Mouse (Mus musculus): Measurements from ENCODE around the gene Ugt1a2. TPM values are rescaled to one million over a fixed set of nuclear protein-coding genes. Genes with fewer than 3 reads are reported as not detected.

Ugt1a2 gene
- total and polyA plus RNA-seq, 2 experiments from 2014 or later: not detected

- Histone ChIP-seq H3K27ac (ENCODE audit: low read depth, low read length) (no peak overlapping the region), H3K9me3 (ENCODE audit: low read length) (peaks cover 48% of the 10 kb centered on the region), H3K36me3 (ENCODE audit: insufficient read depth, low read length) (no peaks in the 10 kb centered on the region), H3K4me1 (ENCODE audit: insufficient read depth, low read length) (no peaks in the 10 kb centered on the region), H3K27me3 (ENCODE audit: insufficient read depth, low read length) (no peaks in the 10 kb centered on the region), H3K4me2 (ENCODE audit: low read depth, low read length, poor library complexity, severe bottlenecking) (no peak overlapping the region), H3K9ac (replicated peaks; ENCODE audit: low read length, poor library complexity, severe bottlenecking) (no peak overlapping the region), H3K4me3 (ENCODE audit: low read depth, low read length) (no peak overlapping the region)
- TF ChIP-seq CTCF (IDR thresholded peaks at IDR 0.05): no peak
- peak; percentile 8 for DNase-seq (ENCODE audit: low spot score)
- 69% methylated on average over 10 of the region's 10 CpGs for WGBS
- no peak for ATAC-seq (ENCODE audit: low FRiP score)
These were observed 15.3 kb downstream of the Ugt1a2 start for GRCm38 (mm10) chr1:88215466-88216380.

GRCm38 (mm10) chr1:88216551-88216950 is 16.1 kb downstream of the Ugt1a2 start:
- DNase-seq (ENCODE audit: low spot score) (peak; percentile 2), ATAC-seq (ENCODE audit: low FRiP score) (no peak)
- Histone ChIP-seq H3K27me3 (ENCODE audit: insufficient read depth, low read length) (no peaks in the 10 kb centered on the region), H3K27ac (ENCODE audit: low read depth, low read length) (no peak overlapping the region), H3K9ac (replicated peaks; ENCODE audit: low read length, poor library complexity, severe bottlenecking) (no peak overlapping the region), H3K36me3 (ENCODE audit: insufficient read depth, low read length) (no peaks in the 10 kb centered on the region), H3K4me3 (ENCODE audit: low read depth, low read length) (no peak overlapping the region), H3K4me1 (ENCODE audit: insufficient read depth, low read length) (no peaks in the 10 kb centered on the region), H3K9me3 (ENCODE audit: low read length) (peaks cover 45% of the 10 kb centered on the region), H3K4me2 (ENCODE audit: low read depth, low read length, poor library complexity, severe bottlenecking) (no peak overlapping the region)
- WGBS: 56% methylated on average over 2 of the region's 2 CpGs
- TF ChIP-seq CTCF (IDR thresholded peaks at IDR 0.05): no peak

DNA sequence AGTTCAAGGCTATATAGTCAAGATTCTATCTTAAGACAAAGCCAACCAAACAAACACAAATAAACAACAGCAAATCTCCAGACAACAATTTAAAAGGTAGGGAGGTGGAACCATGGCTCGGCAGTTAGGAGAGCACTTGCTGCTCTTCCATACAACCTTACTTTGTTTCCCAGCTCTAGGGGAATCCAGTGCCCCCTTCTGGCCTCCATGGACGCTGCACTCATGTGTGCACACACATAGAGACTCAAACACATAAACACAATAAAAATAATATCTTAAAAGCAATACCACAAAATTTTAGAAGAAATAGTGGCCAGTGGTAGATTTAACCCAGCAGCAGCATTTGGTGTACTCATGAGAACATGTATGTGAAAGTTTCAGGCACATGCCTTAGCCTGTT is 16.7 kb downstream of the Ugt1a2 start:
- Histone ChIP-seq H3K9me3 (ENCODE audit: low read length) (peaks cover 40% of the 10 kb centered on the region), H3K9ac (replicated peaks; ENCODE audit: low read length, poor library complexity, severe bottlenecking) (no peak overlapping the region), H3K4me3 (ENCODE audit: low read depth, low read length) (no peak overlapping the region), H3K4me1 (ENCODE audit: insufficient read depth, low read length) (no peaks in the 10 kb centered on the region), H3K27me3 (ENCODE audit: insufficient read depth, low read length) (no peaks in the 10 kb centered on the region), H3K27ac (ENCODE audit: low read depth, low read length) (no peak overlapping the region), H3K36me3 (ENCODE audit: insufficient read depth, low read length) (no peaks in the 10 kb centered on the region), H3K4me2 (ENCODE audit: low read depth, low read length, poor library complexity, severe bottlenecking) (no peak overlapping the region)
- ATAC-seq (ENCODE audit: low FRiP score) (no peak), DNase-seq (ENCODE audit: low spot score) (peak; percentile 0)
- peak; percentile 27 for TF ChIP-seq CTCF (IDR thresholded peaks at IDR 0.05)
- WGBS: 63% methylated on average over 2 of the region's 2 CpGs

DNA sequence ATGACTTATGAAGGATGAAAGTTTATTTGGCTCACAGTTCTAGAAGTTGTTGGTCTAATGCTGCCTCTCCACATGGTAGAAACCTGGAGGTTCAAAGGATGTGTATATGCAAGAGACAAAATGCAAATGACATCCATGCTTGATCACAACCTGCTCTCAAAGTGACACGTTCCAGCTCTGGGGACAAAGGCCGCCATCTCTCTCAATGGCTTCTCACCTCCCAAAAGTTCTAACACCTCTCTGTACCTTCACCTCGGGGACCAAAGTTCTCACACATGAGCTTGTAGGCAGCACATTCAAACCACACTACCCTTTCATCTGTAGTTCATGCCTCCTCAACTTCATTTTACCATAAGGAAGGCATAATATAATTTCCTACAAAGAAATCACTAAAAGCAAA is 17.2 kb downstream of the Ugt1a2 start:
- ATAC-seq (ENCODE audit: low FRiP score) (no peak), DNase-seq (ENCODE audit: low spot score) (peak; percentile 21)
- Histone ChIP-seq H3K36me3 (ENCODE audit: insufficient read depth, low read length) (no peaks in the 10 kb centered on the region), H3K9ac (replicated peaks; ENCODE audit: low read length, poor library complexity, severe bottlenecking) (no peak overlapping the region), H3K9me3 (ENCODE audit: low read length) (peaks cover 38% of the 10 kb centered on the region), H3K4me2 (ENCODE audit: low read depth, low read length, poor library complexity, severe bottlenecking) (no peak overlapping the region), H3K4me3 (ENCODE audit: low read depth, low read length) (no peak overlapping the region), H3K27ac (ENCODE audit: low read depth, low read length) (no peak overlapping the region), H3K4me1 (ENCODE audit: insufficient read depth, low read length) (no peaks in the 10 kb centered on the region), H3K27me3 (ENCODE audit: insufficient read depth, low read length) (no peaks in the 10 kb centered on the region)
- WGBS: 44% methylated on average over 3 of the region's 3 CpGs
- TF ChIP-seq CTCF (IDR thresholded peaks at IDR 0.05): no peak

DNA sequence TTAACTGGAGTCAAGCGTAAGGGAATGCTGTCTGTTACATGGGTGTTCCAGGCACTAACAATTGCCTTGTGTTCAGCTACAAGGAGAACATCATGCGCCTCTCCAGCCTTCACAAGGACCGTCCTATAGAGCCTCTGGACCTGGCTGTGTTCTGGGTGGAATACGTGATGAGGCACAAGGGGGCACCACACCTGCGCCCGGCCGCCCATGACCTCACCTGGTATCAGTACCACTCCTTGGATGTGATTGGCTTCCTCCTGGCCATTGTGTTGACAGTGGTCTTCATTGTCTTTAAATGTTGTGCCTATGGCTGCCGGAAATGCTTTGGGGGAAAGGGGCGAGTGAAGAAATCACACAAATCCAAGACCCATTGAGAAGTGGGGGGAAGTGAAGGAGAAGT is 17.6 kb downstream of the Ugt1a2 start:
- H3K4me3 ChIP-seq (ENCODE audit: low read depth, low read length): no peak overlapping the region
- WGBS: 74% methylated on average over 9 of the region's 9 CpGs
- H3K27ac ChIP-seq (ENCODE audit: low read depth, low read length): no peak overlapping the region
- peak; percentile 1 for DNase-seq (ENCODE audit: low spot score)
- TF ChIP-seq CTCF (IDR thresholded peaks at IDR 0.05): no peak
- no peak for ATAC-seq (ENCODE audit: low FRiP score)
- no peak overlapping the region for H3K4me2 ChIP-seq (ENCODE audit: low read depth, low read length, poor library complexity, severe bottlenecking)
- no peaks in the 10 kb centered on the region for H3K36me3 ChIP-seq (ENCODE audit: insufficient read depth, low read length)
- peaks cover 33% of the 10 kb centered on the region for H3K9me3 ChIP-seq (ENCODE audit: low read length)
- H3K4me1 ChIP-seq (ENCODE audit: insufficient read depth, low read length): no peaks in the 10 kb centered on the region
- no peaks in the 10 kb centered on the region for H3K27me3 ChIP-seq (ENCODE audit: insufficient read depth, low read length)
- H3K9ac ChIP-seq (replicated peaks; ENCODE audit: low read length, poor library complexity, severe bottlenecking): no peak overlapping the region

GRCm38 (mm10) chr1:88218591-88218990 is 18.2 kb downstream of the Ugt1a2 start:
- ATAC-seq (ENCODE audit: low FRiP score) (no peak), DNase-seq (ENCODE audit: low spot score) (peak; percentile 3)
- no peak overlapping the region for H3K4me3 ChIP-seq (ENCODE audit: low read depth, low read length)
- TF ChIP-seq CTCF (IDR thresholded peaks at IDR 0.05): no peak
- H3K9ac ChIP-seq (replicated peaks; ENCODE audit: low read length, poor library complexity, severe bottlenecking): no peak overlapping the region
- no peaks in the 10 kb centered on the region for H3K4me1 ChIP-seq (ENCODE audit: insufficient read depth, low read length)
- H3K9me3 ChIP-seq (ENCODE audit: low read length): peaks cover 28% of the 10 kb centered on the region
- H3K4me2 ChIP-seq (ENCODE audit: low read depth, low read length, poor library complexity, severe bottlenecking): no peak overlapping the region
- H3K36me3 ChIP-seq (ENCODE audit: insufficient read depth, low read length): no peaks in the 10 kb centered on the region
- H3K27me3 ChIP-seq (ENCODE audit: insufficient read depth, low read length): no peaks in the 10 kb centered on the region
- H3K27ac ChIP-seq (ENCODE audit: low read depth, low read length): no peak overlapping the region
- WGBS: 47% methylated on average over 4 of the region's 4 CpGs

All from midbrain, postnatal 0 days (tissue).